Mouse (Mus musculus) G1E (cell line): ENCODE data around the gene Slc1a7. TPM values are rescaled to one million over a fixed set of nuclear protein-coding genes. Genes with fewer than 3 reads are reported as not detected.

ENCODE experiments used
- ATAC-seq: 2 replicates; pipeline ENCODE4 v1.8.0; 2016; ENCODE audit warnings: mild to moderate bottlenecking; ENCODE audit not compliant: insufficient number of reproducible peaks, poor library complexity, low FRiP score, severe bottlenecking; ENCODE audit errors: extremely low read depth
- DNase-seq: peaks from one replicate; pipeline ENCODE4 v3.0.0; 2012; ENCODE audit warnings: low spot score
- H3K27me3 ChIP-seq: 2 replicates; pipeline ENCODE4 v1.6.1; 2012; ENCODE audit warnings: mild to moderate bottlenecking, low read length, inconsistent platforms; ENCODE audit not compliant: insufficient read depth
- H3K36me3 ChIP-seq: replicated peaks from 2 replicates; pipeline ENCODE3; 2012; ENCODE audit warnings: mild to moderate bottlenecking, inconsistent platforms
- H3K4me1 ChIP-seq: 2 replicates; pipeline ENCODE4 v1.6.1; 2012; ENCODE audit warnings: low read depth, low read length, inconsistent platforms, mixed read lengths; ENCODE audit not compliant: insufficient read depth
- H3K4me3 ChIP-seq: 2 replicates; pipeline ENCODE4 v1.5.1; 2012; ENCODE audit warnings: low read depth, mild to moderate bottlenecking, inconsistent platforms, low read length, moderate library complexity, mixed read lengths
- H3K9me3 ChIP-seq: replicated peaks from 2 replicates; pipeline ENCODE4 v1.6.1; 2012; ENCODE audit warnings: inconsistent platforms
- CTCF ChIP-seq: IDR thresholded peaks from 2 replicates; pipeline ENCODE4 v1.5.1; 2012; ENCODE audit warnings: low read depth, low read length, inconsistent platforms, mixed read lengths
- GATA1 ChIP-seq: IDR thresholded peaks from 2 replicates; pipeline ENCODE4 v1.6.1; 2012; ENCODE audit warnings: borderline replicate concordance, low read length, inconsistent platforms, mixed read lengths
- GATA2 ChIP-seq: IDR thresholded peaks from 2 replicates; pipeline ENCODE4 v1.6.1; 2012; ENCODE audit warnings: low read depth, low read length, inconsistent platforms, borderline replicate concordance
- POLR2AphosphoS5 ChIP-seq: IDR thresholded peaks from 2 replicates; pipeline ENCODE4 v1.6.1; 2012; ENCODE audit warnings: low read depth, low read length, inconsistent platforms; ENCODE audit not compliant: insufficient replicate concordance
- TAL1 ChIP-seq: conservative IDR thresholded peaks from 2 replicates; pipeline ENCODE4 v1.6.1; 2012; ENCODE audit warnings: low read depth, low read length, inconsistent platforms, mixed read lengths
- polyA plus RNA-seq: library from polyadenylated mRNA; stranded (reverse); fragments of >175 nt; gene quantifications from 2 replicates; pipeline ENCODE4 v1.2.3, GENCODE M21; 2012
- total RNA-seq, 2 experiments: library from RNA; stranded (forward) in 1 of 2; stranded (reverse) in 1 of 2; fragments of 200-1000 nt in 1 of 2; fragments of >200 nt in 1 of 2; fragmentation: Nextera tagmentation in 1 of 2; gene quantifications; 2 replicates each; pipeline ENCODE4 v1.2.3; 2014 to 2017

Gene Slc1a7
- total and polyA plus RNA-seq, 3 experiments: 0.11 TPM; not detected in 2

DNA sequence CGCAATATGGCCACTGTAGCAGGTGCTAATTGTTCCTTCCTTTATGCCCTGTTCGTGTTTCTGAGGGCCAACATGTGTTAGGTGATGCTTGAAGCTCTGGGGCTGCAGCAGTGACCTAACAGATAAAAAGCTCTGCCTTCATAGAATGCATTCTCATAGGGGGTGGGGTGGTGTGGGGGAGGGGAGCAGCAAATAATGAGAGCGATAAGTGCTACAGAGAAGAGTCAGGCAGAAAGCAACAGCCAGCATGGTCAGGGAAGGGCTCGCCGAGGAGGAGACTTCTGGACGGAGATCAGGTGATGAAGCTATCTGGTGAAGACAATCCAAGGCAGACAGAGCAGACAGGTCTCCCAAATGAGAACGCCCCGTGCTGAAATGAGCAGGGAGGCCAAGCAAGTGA, 84.5 kb downstream of the Slc1a7 start:
- no peak overlapping the region for H3K4me3 ChIP-seq
- H3K9me3 ChIP-seq: no peaks in the 10 kb centered on the region
- no peaks in the 10 kb centered on the region for H3K27me3 ChIP-seq
- no peak for DNase-seq
- TF ChIP-seq POLR2AphosphoS5: no peak
- no peak for TF ChIP-seq GATA1
- no peak for TF ChIP-seq TAL1
- TF ChIP-seq GATA2: no peak
- no peak for TF ChIP-seq CTCF
- ATAC-seq: no peak
- peaks cover 89% of the 10 kb centered on the region for H3K36me3 ChIP-seq
- no peaks in the 10 kb centered on the region for H3K4me1 ChIP-seq

DNA sequence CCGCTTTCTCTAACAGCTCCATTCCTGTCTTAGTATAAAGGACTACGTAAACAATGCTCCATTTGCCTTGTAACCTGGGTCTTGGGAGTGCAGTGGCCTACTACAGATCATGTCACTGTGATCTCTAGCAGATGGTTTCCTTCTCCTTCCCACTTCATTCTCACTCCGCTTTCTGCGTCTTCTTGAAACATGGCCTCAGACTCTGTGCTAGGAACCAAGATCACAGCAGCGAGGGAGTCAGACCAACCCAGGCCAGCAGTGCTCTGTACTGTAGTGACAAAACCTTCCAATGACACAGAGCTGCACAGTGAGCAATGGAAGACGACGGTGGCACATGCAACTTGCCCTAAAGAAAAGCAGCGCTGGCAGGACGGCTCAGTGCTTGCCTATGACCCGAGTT, 87.7 kb downstream of the Slc1a7 start:
- DNase-seq: no peak
- peaks cover 86% of the 10 kb centered on the region for H3K36me3 ChIP-seq
- no peaks in the 10 kb centered on the region for H3K9me3 ChIP-seq
- no peaks in the 10 kb centered on the region for H3K27me3 ChIP-seq
- no peaks in the 10 kb centered on the region for H3K4me1 ChIP-seq
- no peak overlapping the region for H3K4me3 ChIP-seq
- no peak for TF ChIP-seq TAL1
- ATAC-seq: no peak

DNA sequence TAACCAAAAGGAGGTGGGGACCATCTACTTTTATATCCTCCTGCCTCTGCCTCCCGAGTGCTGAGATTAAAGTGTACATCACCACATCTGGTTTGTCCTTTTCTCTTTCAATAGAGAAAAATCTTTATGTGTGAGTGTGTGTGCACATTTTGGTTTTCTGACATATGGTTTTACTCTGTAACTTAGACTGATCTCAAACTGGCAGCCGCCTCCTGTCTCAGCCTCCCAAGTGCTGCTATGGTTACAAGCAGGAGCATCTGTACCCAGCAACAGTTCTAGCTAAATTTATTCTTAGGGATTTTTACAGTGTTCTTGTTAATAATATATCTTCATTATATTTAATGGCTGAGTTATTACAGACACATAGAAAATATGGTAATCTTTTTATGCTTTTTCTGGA, 89.1 kb downstream of the Slc1a7 start:
- Histone ChIP-seq H3K4me3 (no peak overlapping the region), H3K36me3 (peaks cover 78% of the 10 kb centered on the region), H3K4me1 (no peaks in the 10 kb centered on the region), H3K9me3 (no peaks in the 10 kb centered on the region), H3K27me3 (no peaks in the 10 kb centered on the region)
- DNase-seq (no peak), ATAC-seq (no peak)
- TF ChIP-seq GATA1: no peak
- no peak for TF ChIP-seq GATA2
- TF ChIP-seq TAL1: no peak
- no peak for TF ChIP-seq CTCF
- no peak for TF ChIP-seq POLR2AphosphoS5

DNA sequence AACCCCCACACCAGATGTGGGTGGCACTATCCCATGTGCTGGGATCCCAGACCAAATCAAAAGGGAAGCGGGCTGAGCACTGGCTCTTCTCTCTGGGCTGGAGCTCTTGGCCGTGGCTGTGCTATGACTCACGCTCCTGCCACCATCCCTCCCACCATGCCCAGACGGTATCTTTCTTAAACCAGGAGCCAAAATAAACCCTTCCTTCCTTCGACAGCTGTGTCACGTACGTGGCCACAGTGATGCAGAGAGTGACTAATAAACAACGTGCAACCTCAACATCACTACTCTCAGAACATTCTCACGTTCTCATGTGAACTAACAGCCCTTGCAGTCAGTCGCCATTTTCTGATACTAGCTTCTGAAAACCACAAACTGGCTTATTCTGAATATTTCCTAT, 90.0 kb downstream of the Slc1a7 start:
- TF ChIP-seq GATA1: no peak
- H3K36me3 ChIP-seq: peaks cover 76% of the 10 kb centered on the region
- H3K4me1 ChIP-seq: no peaks in the 10 kb centered on the region
- no peaks in the 10 kb centered on the region for H3K27me3 ChIP-seq
- no peak for DNase-seq
- H3K4me3 ChIP-seq: no peak overlapping the region
- H3K9me3 ChIP-seq: no peaks in the 10 kb centered on the region
- no peak for ATAC-seq

DNA sequence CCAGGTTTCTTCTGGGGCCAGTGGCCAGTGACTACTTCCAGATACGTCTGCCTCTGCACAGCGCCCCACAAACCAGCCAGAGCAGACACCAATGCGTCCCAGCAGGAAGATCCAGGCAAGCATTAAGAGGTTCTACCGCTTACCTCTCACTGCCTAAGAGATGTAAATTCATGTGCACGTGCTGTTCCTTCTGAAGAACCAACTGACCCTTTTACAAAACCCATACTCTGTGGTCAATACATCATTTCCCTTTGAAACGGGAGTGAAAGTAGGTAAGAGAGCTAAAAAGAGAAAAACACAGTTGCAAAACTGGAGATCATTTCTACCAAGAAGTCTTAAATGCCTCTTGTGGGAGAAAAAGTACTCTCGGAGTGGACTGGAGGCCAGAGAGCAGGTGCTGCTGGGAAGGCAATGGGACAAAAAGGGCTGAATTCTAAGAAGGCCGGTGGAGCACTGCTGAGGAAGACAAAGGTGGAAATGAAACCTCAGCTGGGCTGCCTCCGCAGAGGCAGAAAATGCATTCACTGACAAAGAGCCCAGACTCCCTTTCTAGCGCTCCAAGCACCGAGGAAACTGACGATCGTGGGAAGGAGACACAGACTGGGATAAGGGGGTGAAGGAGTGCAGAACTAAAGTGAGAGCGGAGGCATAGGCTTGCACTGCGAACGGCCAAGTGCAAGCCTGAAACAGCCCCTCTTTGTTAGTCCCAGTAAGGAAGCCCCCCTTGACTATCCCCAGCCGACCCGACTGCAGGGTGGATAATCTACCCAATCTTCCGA, 91.7 kb downstream of the Slc1a7 start:
- no peak for DNase-seq
- Histone ChIP-seq H3K4me3 (no peak overlapping the region), H3K4me1 (no peaks in the 10 kb centered on the region), H3K36me3 (peaks cover 77% of the 10 kb centered on the region), H3K27me3 (no peaks in the 10 kb centered on the region), H3K9me3 (no peaks in the 10 kb centered on the region)
- no peak for ATAC-seq
- no peak for TF ChIP-seq CTCF
- no peak for TF ChIP-seq GATA2
- TF ChIP-seq POLR2AphosphoS5: no peak
- no peak for TF ChIP-seq TAL1
- TF ChIP-seq GATA1: no peak

DNA sequence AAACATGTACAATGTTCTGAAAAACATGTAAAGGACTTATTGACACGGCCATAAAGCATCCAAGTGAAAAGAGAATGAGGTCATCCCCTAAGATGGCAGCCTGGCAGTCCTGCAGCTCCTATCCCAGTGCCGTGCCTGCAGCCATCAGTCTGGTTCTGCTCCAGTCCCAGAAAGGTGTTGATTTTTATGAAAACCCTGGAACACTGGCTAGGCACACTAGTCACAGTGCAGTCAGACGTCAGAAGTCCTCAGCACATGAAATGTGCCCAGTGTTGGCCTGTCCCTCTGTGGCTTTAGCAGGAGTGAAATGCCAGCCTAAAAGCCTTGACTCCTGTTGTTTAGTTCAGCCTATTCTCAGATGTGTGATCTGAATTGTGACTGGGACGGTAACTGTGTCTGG, 92.6 kb downstream of the Slc1a7 start:
- Histone ChIP-seq H3K4me1 (peaks cover 2% of the 10 kb centered on the region; the same call in 1 of the 2 replicates), H3K9me3 (no peaks in the 10 kb centered on the region), H3K36me3 (peaks cover 75% of the 10 kb centered on the region), H3K27me3 (no peaks in the 10 kb centered on the region), H3K4me3 (no peak overlapping the region)
- no peak for ATAC-seq
- TF ChIP-seq TAL1 (no peak), POLR2AphosphoS5 (no peak), CTCF (no peak), GATA1 (no peak), GATA2 (no peak)
- no peak for DNase-seq

DNA sequence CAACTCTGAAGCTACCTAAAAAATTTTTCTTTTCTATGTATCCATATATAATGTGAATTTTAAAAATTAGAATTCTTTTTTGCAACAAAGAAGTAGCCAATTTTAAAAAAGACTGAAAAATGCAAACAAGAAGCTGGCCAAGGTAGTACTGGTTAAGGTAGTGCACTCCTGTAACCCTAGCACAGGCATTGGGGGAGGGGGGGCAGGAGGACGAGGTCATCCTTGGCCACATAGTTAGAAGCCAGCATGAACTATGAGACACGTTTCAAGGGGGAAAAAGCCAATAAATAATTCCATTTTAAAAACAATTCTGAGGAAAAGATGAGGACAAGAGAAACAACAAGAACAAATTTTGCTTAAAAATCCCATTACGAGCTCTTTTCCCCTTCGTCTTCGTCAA, 94.4 kb downstream of the Slc1a7 start:
- no peak for DNase-seq
- ATAC-seq: no peak
- peaks cover 77% of the 10 kb centered on the region for H3K36me3 ChIP-seq
- H3K27me3 ChIP-seq: no peaks in the 10 kb centered on the region
- no peaks in the 10 kb centered on the region for H3K9me3 ChIP-seq
- peaks cover 2% of the 10 kb centered on the region; the same call in 1 of the 2 replicates for H3K4me1 ChIP-seq
- no peak for TF ChIP-seq GATA1
- no peak for TF ChIP-seq CTCF
- TF ChIP-seq TAL1: no peak
- TF ChIP-seq POLR2AphosphoS5: no peak
- TF ChIP-seq GATA2: no peak
- H3K4me3 ChIP-seq: no peak overlapping the region

Other genes starting within 250 kb of the Slc1a7 start
- 5.0 and 9.4 TPM in 2 replicates for gene Lrp8, start 166.1 kb upstream of the Slc1a7 start, total RNA-seq (2014; fragmentation: Nextera tagmentation)
- gene Lrp8, start 166.1 kb upstream of the Slc1a7 start, total RNA-seq (2017): 13.0 and 13.5 TPM in 2 replicates
- gene Lrp8, start 166.1 kb upstream of the Slc1a7 start, polyA plus RNA-seq: 12.1 and 12.5 TPM in 2 replicates
- 149 and 177 TPM in 2 replicates for gene Magoh, start 88.6 kb upstream of the Slc1a7 start, total RNA-seq (2014; fragmentation: Nextera tagmentation)
- 338 and 372 TPM in 2 replicates for gene Magoh, start 88.6 kb upstream of the Slc1a7 start, total RNA-seq (2017)
- 5.7 and 6.4 TPM in 2 replicates for gene Magoh, start 88.6 kb upstream of the Slc1a7 start, polyA plus RNA-seq
- 50.5 and 58.7 TPM in 2 replicates for gene 0610037L13Rik, start 78.5 kb upstream of the Slc1a7 start, total RNA-seq (2014; fragmentation: Nextera tagmentation)
- 35.0 and 48.3 TPM in 2 replicates for gene 0610037L13Rik, start 78.5 kb upstream of the Slc1a7 start, total RNA-seq (2017)
- 2.4 and 2.7 TPM in 2 replicates for gene 0610037L13Rik, start 78.5 kb upstream of the Slc1a7 start, polyA plus RNA-seq
- 33.5 and 35.8 TPM in 2 replicates for gene Cpt2, start 44.7 kb upstream of the Slc1a7 start, total RNA-seq (2014; fragmentation: Nextera tagmentation)
- 23.2 and 31.8 TPM in 2 replicates for gene Cpt2, start 44.7 kb upstream of the Slc1a7 start, total RNA-seq (2017)
- gene Cpt2, start 44.7 kb upstream of the Slc1a7 start, polyA plus RNA-seq: 75.4 and 97.0 TPM in 2 replicates
- gene Podn, start 128.1 kb downstream of the Slc1a7 start, total RNA-seq (2014; fragmentation: Nextera tagmentation): not detected in 2 replicates
- 0.12 TPM in 1 of 2 replicates, not detected in the other for gene Podn, start 128.1 kb downstream of the Slc1a7 start, total RNA-seq (2017)
- not detected in 2 replicates for gene Podn, start 128.1 kb downstream of the Slc1a7 start, polyA plus RNA-seq
- gene Scp2, start 176.7 kb downstream of the Slc1a7 start, total RNA-seq (2014; fragmentation: Nextera tagmentation): 95.8 and 106 TPM in 2 replicates
- gene Scp2, start 176.7 kb downstream of the Slc1a7 start, total RNA-seq (2017): 250 and 260 TPM in 2 replicates
- gene Scp2, start 176.7 kb downstream of the Slc1a7 start, polyA plus RNA-seq: 34.8 and 56.2 TPM in 2 replicates
- not detected in 2 replicates for gene Echdc2, start 197.1 kb downstream of the Slc1a7 start, total RNA-seq (2014; fragmentation: Nextera tagmentation)
- 0.44 TPM in 1 of 2 replicates, not detected in the other for gene Echdc2, start 197.1 kb downstream of the Slc1a7 start, total RNA-seq (2017)
- not detected in 2 replicates for gene Echdc2, start 197.1 kb downstream of the Slc1a7 start, polyA plus RNA-seq
- gene Zyg11a, start 249.7 kb downstream of the Slc1a7 start, total RNA-seq (2014; fragmentation: Nextera tagmentation): not detected in 2 replicates
- gene Zyg11a, start 249.7 kb downstream of the Slc1a7 start, total RNA-seq (2017): not detected in 2 replicates
- not detected in 2 replicates for gene Zyg11a, start 249.7 kb downstream of the Slc1a7 start, polyA plus RNA-seq